Mouse (Mus musculus): ENCODE data around the gene Ermard. TPM values are rescaled to one million over a fixed set of nuclear protein-coding genes. Genes with fewer than 3 reads are reported as not detected.

Ermard gene
- polyA plus RNA-seq, 1 experiment from 2014 or later = 79.6 TPM

Other genes starting within 250 kb of the Ermard start
- gene Wdr27, start 98.0 kb upstream of the Ermard start, polyA plus RNA-seq (2015; fragmentation: Nextera tagmentation; extraction: Ambion mirVana) = 6.4 and 6.7 TPM in 2 replicates
- 36.7 and 40.4 TPM in 2 replicates for gene 1600012H06Rik, start 98.0 kb upstream of the Ermard start, polyA plus RNA-seq (2015; fragmentation: Nextera tagmentation; extraction: Ambion mirVana)
- gene Phf10, start 79.9 kb upstream of the Ermard start, polyA plus RNA-seq (2015; fragmentation: Nextera tagmentation; extraction: Ambion mirVana) = 28.0 and 28.7 TPM in 2 replicates
- gene 9030025P20Rik, start 62.7 kb upstream of the Ermard start, polyA plus RNA-seq (2015; fragmentation: Nextera tagmentation; extraction: Ambion mirVana) = 8.8 and 11.2 TPM in 2 replicates
- gene Gm3417, start 62.4 kb upstream of the Ermard start, polyA plus RNA-seq (2015; fragmentation: Nextera tagmentation; extraction: Ambion mirVana) = 0.73 TPM in 1 of 2 replicates, not detected in the other
- 8.7 and 9.1 TPM in 2 replicates for gene Gm3435, start 31.0 kb upstream of the Ermard start, polyA plus RNA-seq (2015; fragmentation: Nextera tagmentation; extraction: Ambion mirVana)
- gene Tcte3, start 280 bp downstream of the Ermard start, polyA plus RNA-seq (2015; fragmentation: Nextera tagmentation; extraction: Ambion mirVana) = 0.42 TPM in 1 of 2 replicates, not detected in the other
- 2.8 and 3.0 TPM in 2 replicates for gene Gm3448, start 329 bp downstream of the Ermard start, polyA plus RNA-seq (2015; fragmentation: Nextera tagmentation; extraction: Ambion mirVana)